Mouse (Mus musculus): ENCODE data around the gene Gm6899.

Gene Gm6899

GRCm38 (mm10) chr11:26640314-26640785 lies 47.3 kb downstream of the Gm6899 start:
- in situ Hi-C loops (cut with MboI, MseI), result loop anchor here (5.0 kb wide), 1 partner anchor 43 kb away; no protein-coding TSS in a partner anchor

GRCm38 (mm10) chr11:26642141-26642540 lies 49.1 kb downstream of the Gm6899 start:
- in situ Hi-C loops (cut with MboI, MseI), result loop anchor here (5.0 kb wide), 1 partner anchor 45 kb away; no protein-coding TSS in a partner anchor
